Mouse (Mus musculus): ENCODE results near the gene Fam110a. TPM values are rescaled to one million over a fixed set of nuclear protein-coding genes. Genes with fewer than 3 reads are reported as not detected.
A peak's percentile ranks its signal among the peaks of the same experiment; 100 is the strongest.
"Not testable (repeated sequence)": the region's sequence is repeated elsewhere in the genome, so short reads cannot be mapped to it uniquely, and the experiment has no call there.

The Fam110a gene
- polyA plus RNA-seq, 1 experiment = 1.7 TPM

GRCm38 (mm10) chr2:152002529-152002928 lies 22.5 kb upstream of the Fam110a start:
- H3K4me1 ChIP-seq (ENCODE audit: control insufficient read depth, insufficient read depth, insufficient read length, low read length) = no peaks in the 10 kb centered on the region; the same call in 1 of the 2 replicates
- H3K27ac ChIP-seq (replicated peaks; ENCODE audit: low read depth, low read length) = no peak overlapping the region
- no peak overlapping the region for H3K4me3 ChIP-seq (ENCODE audit: insufficient read depth, low read depth, low read length)

GRCm38 (mm10) chr2:152000735-152001134 lies 20.7 kb upstream of the Fam110a start:
- no peak overlapping the region for H3K27ac ChIP-seq (replicated peaks; ENCODE audit: low read depth, low read length)

GRCm38 (mm10) chr2:152000291-152000679 lies 20.3 kb upstream of the Fam110a start:
- Histone ChIP-seq H3K4me1 (ENCODE audit: control insufficient read depth, insufficient read depth, insufficient read length, low read length) (no peaks in the 10 kb centered on the region; the same call in 1 of the 2 replicates), H3K27ac (replicated peaks; ENCODE audit: low read depth, low read length) (no peak overlapping the region), H3K4me3 (ENCODE audit: insufficient read depth, low read depth, low read length) (no peak overlapping the region)

More at GRCm38 (mm10) chr2:152000735-152001134, 20.7 kb upstream of the Fam110a start:
- H3K4me3 ChIP-seq (ENCODE audit: insufficient read depth, low read depth, low read length) = no peak overlapping the region
- H3K4me1 ChIP-seq (ENCODE audit: control insufficient read depth, insufficient read depth, insufficient read length, low read length) = no peaks in the 10 kb centered on the region; the same call in 1 of the 2 replicates

GRCm38 (mm10) chr2:151999669-152000290 lies 19.8 kb upstream of the Fam110a start:
- Histone ChIP-seq H3K4me1 (ENCODE audit: control insufficient read depth, insufficient read depth, insufficient read length, low read length) (no peaks in the 10 kb centered on the region; the same call in 1 of the 2 replicates), H3K4me3 (ENCODE audit: insufficient read depth, low read depth, low read length) (no peak overlapping the region), H3K27ac (replicated peaks; ENCODE audit: low read depth, low read length) (no peak overlapping the region)

- Histone ChIP-seq H3K4me1 (ENCODE audit: control insufficient read depth, insufficient read depth, insufficient read length, low read length) (no peaks in the 10 kb centered on the region; the same call in 1 of the 2 replicates), H3K27ac (replicated peaks; ENCODE audit: low read depth, low read length) (no peak overlapping the region), H3K4me3 (ENCODE audit: insufficient read depth, low read depth, low read length) (no peak overlapping the region)
Measured at GRCm38 (mm10) chr2:151998932-151999331, 18.9 kb upstream of the Fam110a start.

GRCm38 (mm10) chr2:151998505-151998899 lies 18.5 kb upstream of the Fam110a start:
- H3K27ac ChIP-seq (replicated peaks; ENCODE audit: low read depth, low read length) = no peak overlapping the region
- H3K4me1 ChIP-seq (ENCODE audit: control insufficient read depth, insufficient read depth, insufficient read length, low read length) = no peaks in the 10 kb centered on the region; the same call in 1 of the 2 replicates
- no peak overlapping the region for H3K4me3 ChIP-seq (ENCODE audit: insufficient read depth, low read depth, low read length)

GRCm38 (mm10) chr2:151997776-151998504 lies 17.9 kb upstream of the Fam110a start:
- H3K4me3 ChIP-seq (ENCODE audit: insufficient read depth, low read depth, low read length) = no peak overlapping the region
- H3K27ac ChIP-seq (replicated peaks; ENCODE audit: low read depth, low read length) = no peak overlapping the region
- no peaks in the 10 kb centered on the region; the same call in 1 of the 2 replicates for H3K4me1 ChIP-seq (ENCODE audit: control insufficient read depth, insufficient read depth, insufficient read length, low read length)

GRCm38 (mm10) chr2:151997190-151997575 lies 17.2 kb upstream of the Fam110a start:
- H3K27ac ChIP-seq (replicated peaks; ENCODE audit: low read depth, low read length); H3K4me1 ChIP-seq (ENCODE audit: control insufficient read depth, insufficient read depth, insufficient read length, low read length); H3K4me3 ChIP-seq (ENCODE audit: insufficient read depth, low read depth, low read length): not testable (repeated sequence)

GRCm38 (mm10) chr2:151996229-151997189 lies 16.5 kb upstream of the Fam110a start, which contains the start of gene Slc52a3:
Gene Slc52a3, plus strand, starts transcription at chr2:151996511.
- H3K4me3 ChIP-seq (ENCODE audit: insufficient read depth, low read depth, low read length) = peak within 1 kb of the TSS; percentile 38
- H3K27ac ChIP-seq (replicated peaks; ENCODE audit: low read depth, low read length) = 0 out of 2 replicates have a peak within 1 kb of the TSS, but pooled peaks have one; percentile 3
- H3K4me1 ChIP-seq (ENCODE audit: control insufficient read depth, insufficient read depth, insufficient read length, low read length) = no peaks in the 10 kb centered on the region; the same call in 1 of the 2 replicates

- Histone ChIP-seq H3K4me1 (ENCODE audit: control insufficient read depth, insufficient read depth, insufficient read length, low read length) (no peaks in the 10 kb centered on the region), H3K27ac (replicated peaks; ENCODE audit: low read depth, low read length) (no peak overlapping the region), H3K4me3 (ENCODE audit: insufficient read depth, low read depth, low read length) (0 out of 2 replicates have a peak overlapping the region, but pooled peaks have one; percentile 19)
Measured at GRCm38 (mm10) chr2:151994350-151995122, 14.5 kb upstream of the Fam110a start.

- no peaks in the 10 kb centered on the region for H3K4me1 ChIP-seq (ENCODE audit: control insufficient read depth, insufficient read depth, insufficient read length, low read length)
- no peak overlapping the region for H3K27ac ChIP-seq (replicated peaks; ENCODE audit: low read depth, low read length)
- H3K4me3 ChIP-seq (ENCODE audit: insufficient read depth, low read depth, low read length) = no peak overlapping the region
Measured at GRCm38 (mm10) chr2:151991446-151991845, 11.4 kb upstream of the Fam110a start.

GRCm38 (mm10) chr2:151990985-151991394 lies 11.0 kb upstream of the Fam110a start:
- Histone ChIP-seq H3K4me3 (ENCODE audit: insufficient read depth, low read depth, low read length) (no peak overlapping the region), H3K27ac (replicated peaks; ENCODE audit: low read depth, low read length) (no peak overlapping the region), H3K4me1 (ENCODE audit: control insufficient read depth, insufficient read depth, insufficient read length, low read length) (no peaks in the 10 kb centered on the region)

- Histone ChIP-seq H3K27ac (replicated peaks; ENCODE audit: low read depth, low read length) (no peak overlapping the region), H3K4me3 (ENCODE audit: insufficient read depth, low read depth, low read length) (no peak overlapping the region), H3K4me1 (ENCODE audit: control insufficient read depth, insufficient read depth, insufficient read length, low read length) (no peaks in the 10 kb centered on the region)
Measured at GRCm38 (mm10) chr2:151988978-151989377, 9.0 kb upstream of the Fam110a start.

- no peak overlapping the region for H3K4me3 ChIP-seq (ENCODE audit: insufficient read depth, low read depth, low read length)
- H3K27ac ChIP-seq (replicated peaks; ENCODE audit: low read depth, low read length) = no peak overlapping the region
- H3K4me1 ChIP-seq (ENCODE audit: control insufficient read depth, insufficient read depth, insufficient read length, low read length) = no peaks in the 10 kb centered on the region
Measured at GRCm38 (mm10) chr2:151986958-151987357, 6.9 kb upstream of the Fam110a start.

Data from brown adipose tissue, adult 24 weeks (tissue).